9 mouse cellular contexts compared by ENCODE assay signal in the genomic region with DNA sequence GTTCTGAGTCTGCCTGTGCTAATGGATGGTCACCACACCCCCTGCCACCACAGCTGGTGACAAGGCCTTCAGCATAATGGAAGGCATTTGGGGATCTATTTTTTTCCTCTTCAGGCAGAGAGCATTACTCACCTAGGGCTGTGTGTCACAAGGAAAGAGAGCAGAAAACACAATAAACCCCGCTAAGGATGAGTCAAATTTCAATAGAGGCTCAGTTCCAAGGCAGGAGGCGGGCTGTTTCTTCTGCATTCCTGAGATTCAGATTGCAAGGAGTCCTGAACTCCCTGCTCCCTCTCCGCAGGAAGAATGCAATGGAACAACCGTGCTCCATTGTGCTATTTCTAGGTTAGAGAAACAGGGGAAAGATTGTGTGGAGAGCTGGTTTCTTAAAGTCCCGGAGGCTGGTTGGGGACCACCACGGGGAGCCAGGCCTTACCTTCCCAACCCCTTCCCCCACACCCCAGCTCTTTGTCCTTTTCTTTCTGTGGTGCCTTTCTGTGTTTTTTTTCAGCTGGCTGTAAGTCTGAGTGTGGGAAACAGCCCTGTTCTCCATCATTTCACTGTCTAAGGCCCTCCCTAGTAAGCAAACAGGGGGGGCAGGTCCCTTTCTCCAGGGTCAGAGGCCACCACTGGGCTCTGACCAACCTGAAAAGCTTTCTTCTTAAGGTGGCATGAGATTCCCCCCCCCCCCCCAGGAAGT. TPM values are rescaled to one million over a fixed set of nuclear protein-coding genes. Genes with fewer than 3 reads are reported as not detected.
DNase-seq lines count a peak whose midpoint lies in the region; ATAC-seq and TF ChIP-seq lines count a peak whose summit lies in the region.
"Had no signal": no experiment of that assay in that cellular context is flagged by ENCODE, and none has a peak within 500 bp of the region (broad histone marks: within the 10 kb centered on the region; RNA-seq: fewer than 3 reads in every experiment).

No protein-coding gene starts in this region.

- no peak overlapping the region for H3K4me2 ChIP-seq in heart, embryonic 16.5 days (ENCODE audit: low read depth, low read length)
- no peak overlapping the region for H3K4me2 ChIP-seq in neural tube, embryonic 15.5 days
- no peak overlapping the region for H3K4me2 ChIP-seq in stomach, embryonic 16.5 days (ENCODE audit: low read depth, low read length)

- H3K27ac ChIP-seq in heart, embryonic 16.5 days (ENCODE audit: low read length) = peak overlapping the region; percentile 29; the same call in 1 of the 2 replicates
- H3K27ac ChIP-seq in neural tube, embryonic 15.5 days (replicated peaks) = no peak overlapping the region
- H3K27ac ChIP-seq in embryonic fibroblast, embryonic 13.5 days (ENCODE audit: insufficient read depth, low read length) = peak overlapping the region; percentile 91
- H3K27ac ChIP-seq in stomach, embryonic 16.5 days (ENCODE audit: low read length) = peak overlapping the region; percentile 64
- H3K27ac ChIP-seq in thymus, adult 2 months (ENCODE audit: control insufficient read depth, insufficient read depth, low read length) = no peak overlapping the region; the same call in 1 of the 2 replicates

- H3K4me1 ChIP-seq in heart, embryonic 16.5 days (ENCODE audit: control insufficient read depth, insufficient read depth, low read length) = peaks cover 24% of the 10 kb centered on the region
- no peaks in the 10 kb centered on the region for H3K4me1 ChIP-seq in neural tube, embryonic 15.5 days
- peaks cover 25% of the 10 kb centered on the region for H3K4me1 ChIP-seq in embryonic fibroblast, embryonic 13.5 days (ENCODE audit: control insufficient read depth, insufficient read depth, low read length)
- H3K4me1 ChIP-seq in stomach, embryonic 16.5 days (ENCODE audit: control insufficient read depth, insufficient read depth, low read length) = peaks cover 6% of the 10 kb centered on the region
- peaks cover 2% of the 10 kb centered on the region for H3K4me1 ChIP-seq in thymus, adult 2 months (replicated peaks; ENCODE audit: control insufficient read depth, insufficient read depth, low read length)

- H3K9ac ChIP-seq in heart, embryonic 16.5 days (ENCODE audit: low read length) = no peak overlapping the region; the same call in 1 of the 2 replicates
- H3K9ac ChIP-seq in neural tube, embryonic 15.5 days (replicated peaks) = no peak overlapping the region
- H3K9ac ChIP-seq in stomach, embryonic 16.5 days (ENCODE audit: low read length) = no peak overlapping the region; the same call in 1 of the 2 replicates

- no peak for TF ChIP-seq CTCF in embryonic fibroblast, embryonic 13.5 days (IDR thresholded peaks at IDR 0.05; ENCODE audit: borderline replicate concordance, insufficient read depth, low read length)
- no peak for TF ChIP-seq CTCF in thymus, adult 2 months (IDR thresholded peaks at IDR 0.05; ENCODE audit: borderline replicate concordance, control insufficient read depth, extremely low read depth, insufficient read depth, low read length, poor library complexity)

- no peak for DNase-seq in heart, adult 18-20 months
- DNase-seq in neural tube, embryonic 10.5 days (ENCODE audit: extremely low spot score, low spot score) = peak; percentile 42
- DNase-seq in thymus, adult 2 months = no peak

- H3K36me3 ChIP-seq in heart, embryonic 16.5 days (ENCODE audit: control insufficient read depth, insufficient read depth) = no peaks in the 10 kb centered on the region
- H3K36me3 ChIP-seq in neural tube, embryonic 15.5 days = no peaks in the 10 kb centered on the region
- H3K36me3 ChIP-seq in stomach, embryonic 16.5 days (ENCODE audit: control insufficient read depth, insufficient read depth, low read length) = no peaks in the 10 kb centered on the region
- no peaks in the 10 kb centered on the region for H3K36me3 ChIP-seq in thymus, adult 2 months (ENCODE audit: control insufficient read depth, insufficient read depth, low read length)

- no peaks in the 10 kb centered on the region for H3K27me3 ChIP-seq in heart, embryonic 16.5 days (ENCODE audit: control insufficient read depth, insufficient read depth, low read length)
- no peaks in the 10 kb centered on the region for H3K27me3 ChIP-seq in neural tube, embryonic 15.5 days (replicated peaks)
- no peaks in the 10 kb centered on the region for H3K27me3 ChIP-seq in stomach, embryonic 16.5 days (ENCODE audit: control insufficient read depth, insufficient read depth, low read length)
- no peaks in the 10 kb centered on the region for H3K27me3 ChIP-seq in thymus, adult 2 months (ENCODE audit: control insufficient read depth, insufficient read depth, low read length)

- WGBS in heart, embryonic 16.5 days = 23% methylated on average over 6 of the region's 6 CpGs
- 15% methylated on average over 6 of the region's 6 CpGs for WGBS in neural tube, embryonic 15.5 days
- 16% methylated on average over 6 of the region's 6 CpGs for WGBS in stomach, embryonic 16.5 days
- 93% methylated on average over 6 of the region's 6 CpGs for WGBS in thymus, adult 2 months

- H3K4me3 ChIP-seq in heart, embryonic 16.5 days (ENCODE audit: low read length) = no peak overlapping the region
- H3K4me3 ChIP-seq in neural tube, embryonic 15.5 days (replicated peaks) = no peak overlapping the region
- no peak overlapping the region for H3K4me3 ChIP-seq in embryonic fibroblast, embryonic 13.5 days (ENCODE audit: insufficient read depth, low read length)
- H3K4me3 ChIP-seq in stomach, embryonic 16.5 days (replicated peaks; ENCODE audit: low read length) = no peak overlapping the region
- no peak overlapping the region for H3K4me3 ChIP-seq in thymus, adult 2 months (ENCODE audit: control insufficient read depth, insufficient read depth, low read length)

- no peak for TF ChIP-seq POLR2A in embryonic fibroblast, embryonic 13.5 days (IDR thresholded peaks at IDR 0.05; ENCODE audit: low read depth, low read length)
- no peak for TF ChIP-seq POLR2A in thymus, adult 2 months (IDR thresholded peaks at IDR 0.05; ENCODE audit: control insufficient read depth, extremely low read depth, insufficient read depth, low read length, poor library complexity)

- no peaks in the 10 kb centered on the region for H3K9me3 ChIP-seq in heart, embryonic 16.5 days (replicated peaks; ENCODE audit: control insufficient read depth, low read length)
- H3K9me3 ChIP-seq in neural tube, embryonic 15.5 days (replicated peaks) = no peaks in the 10 kb centered on the region
- H3K9me3 ChIP-seq in stomach, embryonic 16.5 days (replicated peaks; ENCODE audit: control insufficient read depth, low read length) = no peaks in the 10 kb centered on the region

- no peak; the same call in 1 of the 2 replicates for ATAC-seq in heart, embryonic 16.5 days (replicated peaks; ENCODE audit: extremely low read depth, insufficient read depth, low FRiP score)
- no peak for ATAC-seq in neural tube, embryonic 15.5 days (ENCODE audit: low FRiP score)
- ATAC-seq in stomach, embryonic 16.5 days (ENCODE audit: insufficient read depth, low FRiP score) = no peak
- no peak for ATAC-seq in CD4-positive, CD25-positive, alpha-beta regulatory T cell, adult 4 months

RNA-seq across cellular contexts. Expression of a gene that starts 21.9 kb away (rescaled TPM):
- 25.5 and 28.0 TPM in 2 replicates for polyA plus RNA-seq in heart, embryonic 16.5 days (2015; fragmentation: Nextera tagmentation; extraction: Ambion mirVana)
- total RNA-seq in heart, adult 18-20 months (2021) = 10 to 100 TPM; 33.5 to 34.6 TPM
- 29.3 and 31.6 TPM in 2 replicates for polyA plus RNA-seq in neural tube, embryonic 15.5 days (2015; fragmentation: Nextera tagmentation; extraction: Ambion mirVana)
- 55.0 and 61.7 TPM in 2 replicates for polyA plus RNA-seq in embryonic fibroblast, embryonic 13.5 days (2011; ENCODE audit: insufficient read length, low read depth, missing spikeins)
- polyA plus RNA-seq in stomach, embryonic 16.5 days (2015; fragmentation: Nextera tagmentation; extraction: Ambion mirVana) = 33.0 and 35.9 TPM in 2 replicates
- 10 to 100 TPM; 32.0 to 32.3 TPM for polyA plus RNA-seq in CD4-positive, CD25-positive, alpha-beta regulatory T cell, adult 4 months (2017; shearing (Covaris generic))
- polyA plus RNA-seq in thymus, adult 2 months (2012; rRNA removed) = 6.7 and 6.8 TPM in 2 replicates

RNA-seq across cellular contexts. Expression of a gene that starts 40.7 kb away (rescaled TPM):
- polyA plus RNA-seq in heart, embryonic 16.5 days (2015; fragmentation: Nextera tagmentation; extraction: Ambion mirVana) = 3.5 TPM in 1 of 2 replicates, not detected in the other
- total RNA-seq in heart, adult 18-20 months (2021) = not detected
- polyA plus RNA-seq in neural tube, embryonic 15.5 days (2015; fragmentation: Nextera tagmentation; extraction: Ambion mirVana) = not detected in 2 replicates
- polyA plus RNA-seq in embryonic fibroblast, embryonic 13.5 days (2011; ENCODE audit: insufficient read length, low read depth, missing spikeins) = not detected in 2 replicates
- not detected in 2 replicates for polyA plus RNA-seq in stomach, embryonic 16.5 days (2015; fragmentation: Nextera tagmentation; extraction: Ambion mirVana)
- not detected for polyA plus RNA-seq in CD4-positive, CD25-positive, alpha-beta regulatory T cell, adult 4 months (2017; shearing (Covaris generic))
- not detected in 2 replicates for polyA plus RNA-seq in thymus, adult 2 months (2012; rRNA removed)
- polyA plus RNA-seq: spleen, adult 2 months had no signal

Comparison
In these comparisons a context has a peak if more than half of its experiments do, and no peak if none do; other contexts are left out.
1. H3K27ac ChIP-seq: peak in heart, embryonic 16.5 days (single experiment), embryonic fibroblast, embryonic 13.5 days (single experiment) and stomach, embryonic 16.5 days (single experiment); none in neural tube, embryonic 15.5 days (single experiment) and thymus, adult 2 months (single experiment).